Mouse (Mus musculus) stomach, embryonic 14.5 days (tissue): ENCODE data around the gene Shoc2. TPM values are rescaled to one million over a fixed set of nuclear protein-coding genes. Genes with fewer than 3 reads are reported as not detected.
"Not testable (repeated sequence)": the region's sequence is repeated elsewhere in the genome, so short reads cannot be mapped to it uniquely, and the experiment has no call there.

ENCODE experiments used
- ATAC-seq: fragments of 200-750 bp; cut with Nextera tagmentation; 2 replicates; pipeline ENCODE4 v1.8.0; 2017; ENCODE audit warnings: low read depth, moderate TSS enrichment; ENCODE audit not compliant: insufficient number of reproducible peaks, insufficient read depth, low FRiP score
- H3K27ac ChIP-seq: fragments of 300-500 bp; sonication (generic); 2 replicates; pipeline ENCODE4 v1.5.1; 2014; ENCODE audit warnings: mild to moderate bottlenecking, low read length, moderate library complexity, mixed read lengths
- H3K27me3 ChIP-seq: fragments of 300-500 bp; sonication (generic); 2 replicates; pipeline ENCODE4 v1.6.1; 2014; ENCODE audit warnings: low read length, control low read depth, mixed read lengths; ENCODE audit not compliant: control insufficient read depth, insufficient read depth
- H3K36me3 ChIP-seq: fragments of 300-500 bp; sonication (generic); 2 replicates; pipeline ENCODE4 v1.6.1; 2014; ENCODE audit warnings: mild to moderate bottlenecking, control low read depth, low read length, moderate library complexity, mixed read lengths; ENCODE audit not compliant: control insufficient read depth, insufficient read depth
- H3K4me1 ChIP-seq: fragments of 300-500 bp; sonication (generic); 2 replicates; pipeline ENCODE4 v1.6.1; 2014; ENCODE audit warnings: low read length, control low read depth, mixed read lengths; ENCODE audit not compliant: control insufficient read depth, insufficient read depth
- H3K4me2 ChIP-seq: fragments of 300-500 bp; sonication (generic); replicated peaks from 2 replicates; pipeline ENCODE4 v1.6.1; 2014; ENCODE audit warnings: low read depth, low read length, control low read depth
- H3K4me3 ChIP-seq: fragments of 300-500 bp; sonication (generic); 2 replicates; pipeline ENCODE4 v1.5.1; 2014; ENCODE audit warnings: low read depth, low read length, control low read depth
- H3K9ac ChIP-seq: fragments of 300-500 bp; sonication (generic); replicated peaks from 2 replicates; pipeline ENCODE4 v1.6.1; 2014; ENCODE audit warnings: low read depth, mild to moderate bottlenecking, control low read depth, low read length, moderate library complexity, mixed read lengths
- H3K9me3 ChIP-seq: fragments of 300-500 bp; sonication (generic); 2 replicates; pipeline ENCODE4 v1.6.1; 2016; ENCODE audit warnings: low read depth, low read length, control low read depth; ENCODE audit not compliant: control insufficient read depth
- WGBS: fragments of 180-500 bp; shearing (Covaris S2); extraction: QIAGEN DNeasy Blood & Tissue Kit; methylation state at CpG from one replicate; pipeline ENCODE4 v1.1.7; 2014; 5-methylcytosine and 5-hydroxymethylcytosine counted together
- polyA plus RNA-seq: library from polyadenylated mRNA; unstranded; fragments of >200 nt; fragmentation: Nextera tagmentation; extraction: Ambion mirVana; gene quantifications from 2 replicates; pipeline ENCODE4 v1.2.1, GENCODE M21; 2014

Gene Shoc2
- polyA plus RNA-seq, 1 experiment from 2014 or later: 61.8 TPM

DNA sequence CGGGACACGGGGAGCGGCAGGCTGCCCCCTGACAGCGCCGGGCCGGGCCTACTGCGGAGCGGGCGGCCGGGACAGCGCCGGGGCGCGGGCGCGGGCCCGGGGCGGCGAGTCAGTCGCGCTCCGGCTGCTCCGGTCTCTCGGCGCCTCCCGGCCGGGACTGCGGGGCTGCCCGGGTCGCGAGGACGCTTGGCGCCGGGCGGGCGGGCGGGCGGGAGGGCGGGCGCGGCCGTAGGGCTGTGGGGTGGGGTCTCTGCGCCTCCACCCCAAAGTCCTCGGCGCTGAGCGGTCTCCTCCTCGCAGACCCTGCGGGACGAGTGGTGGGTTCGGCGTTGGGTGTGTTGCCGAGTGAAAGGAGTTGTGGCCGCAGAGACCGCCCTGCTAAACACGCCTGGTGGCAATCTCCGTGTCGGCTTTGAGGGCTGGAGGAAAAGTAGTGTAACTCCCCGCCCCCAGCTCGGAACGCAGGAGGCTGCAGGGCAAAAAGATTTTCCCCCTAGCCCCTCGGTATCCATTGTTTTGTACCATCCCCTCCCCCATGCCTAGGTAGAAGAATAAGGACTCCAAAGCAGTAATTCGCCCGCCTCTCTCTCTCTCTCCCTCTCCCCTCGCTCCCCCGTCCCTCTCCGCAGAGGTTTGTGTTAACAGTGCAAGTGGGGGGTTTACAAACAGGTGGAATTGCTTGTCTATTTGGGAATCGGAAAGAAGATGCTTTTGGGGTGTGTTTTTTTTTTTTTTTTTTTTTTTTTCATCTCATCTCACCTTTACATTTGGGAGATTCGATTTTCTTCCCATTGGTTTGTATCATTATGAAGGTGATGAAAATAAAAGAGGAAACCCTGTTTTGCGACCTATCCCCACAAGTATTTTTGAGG, 1.3 kb downstream of the Shoc2 start:
- no peaks in the 10 kb centered on the region for H3K27me3 ChIP-seq
- peak overlapping the region; percentile 93 for H3K9ac ChIP-seq
- H3K36me3 ChIP-seq: no peaks in the 10 kb centered on the region; the same call in 1 of the 2 replicates
- peak; percentile 14 for ATAC-seq
- H3K4me3 ChIP-seq: peak overlapping the region; percentile 79
- whole genome bisulfite sequencing: 1% methylated on average over 50 of the region's 69 CpGs
- peak overlapping the region; percentile 98 for H3K27ac ChIP-seq
- H3K4me1 ChIP-seq: peaks cover 12% of the 10 kb centered on the region; the same call in 1 of the 2 replicates
- H3K4me2 ChIP-seq: peak overlapping the region; percentile 58
- no peaks in the 10 kb centered on the region for H3K9me3 ChIP-seq

GRCm38 (mm10) chr19:53957513-53957912, 13.4 kb downstream of the Shoc2 start:
- no peaks in the 10 kb centered on the region for H3K27me3 ChIP-seq
- 91% methylated on average over 2 of the region's 2 CpGs for WGBS
- H3K36me3 ChIP-seq: no peaks in the 10 kb centered on the region
- no peak overlapping the region for H3K4me3 ChIP-seq
- ATAC-seq: no peak
- H3K9me3 ChIP-seq: no peaks in the 10 kb centered on the region
- H3K27ac ChIP-seq: no peak overlapping the region
- H3K9ac ChIP-seq: no peak overlapping the region
- H3K4me2 ChIP-seq: no peak overlapping the region
- H3K4me1 ChIP-seq: 0 out of 2 replicates have a peak, but pooled peaks cover 2% of the 10 kb centered on the region

GRCm38 (mm10) chr19:53962511-53962910, 18.4 kb downstream of the Shoc2 start:
- Histone ChIP-seq H3K36me3 (no peaks in the 10 kb centered on the region), H3K4me2 (no peak overlapping the region), H3K27me3 (no peaks in the 10 kb centered on the region), H3K4me1 (no peaks in the 10 kb centered on the region), H3K9ac (no peak overlapping the region), H3K27ac (no peak overlapping the region), H3K4me3 (no peak overlapping the region), H3K9me3 (no peaks in the 10 kb centered on the region)
- no peak for ATAC-seq
- 86% methylated on average over 4 of the region's 4 CpGs for WGBS

- not testable (repeated sequence) for ATAC-seq, H3K36me3 ChIP-seq, H3K27me3 ChIP-seq, H3K9ac ChIP-seq, H3K4me3 ChIP-seq, H3K27ac ChIP-seq, H3K4me1 ChIP-seq, H3K4me2 ChIP-seq, H3K9me3 ChIP-seq
- WGBS: 91% methylated on average over 3 of the region's 3 CpGs
Measured at GRCm38 (mm10) chr19:53964347-53964746, 20.2 kb downstream of the Shoc2 start.

- no peak overlapping the region for H3K9ac ChIP-seq
- H3K27ac ChIP-seq: no peak overlapping the region
- no peaks in the 10 kb centered on the region for H3K4me1 ChIP-seq
- ATAC-seq: no peak
- no peak overlapping the region for H3K4me3 ChIP-seq
- H3K36me3 ChIP-seq: no peaks in the 10 kb centered on the region
- 84% methylated on average over 10 of the region's 10 CpGs for WGBS
- H3K4me2 ChIP-seq: no peak overlapping the region
- H3K27me3 ChIP-seq: no peaks in the 10 kb centered on the region
- H3K9me3 ChIP-seq: no peaks in the 10 kb centered on the region
Measured at GRCm38 (mm10) chr19:53964910-53965633, 21.0 kb downstream of the Shoc2 start.

- H3K4me3 ChIP-seq: no peak overlapping the region
- no peaks in the 10 kb centered on the region for H3K4me1 ChIP-seq
- no peaks in the 10 kb centered on the region for H3K27me3 ChIP-seq
- H3K4me2 ChIP-seq: no peak overlapping the region
- no peaks in the 10 kb centered on the region for H3K36me3 ChIP-seq
- ATAC-seq: no peak
- H3K9ac ChIP-seq: no peak overlapping the region
- WGBS: 85% methylated on average over 3 of the region's 3 CpGs
- H3K9me3 ChIP-seq: no peaks in the 10 kb centered on the region
- no peak overlapping the region for H3K27ac ChIP-seq
Measured at GRCm38 (mm10) chr19:53969226-53969625, 25.1 kb downstream of the Shoc2 start.

- Histone ChIP-seq H3K4me1 (no peaks in the 10 kb centered on the region), H3K4me2 (no peak overlapping the region), H3K27me3 (no peaks in the 10 kb centered on the region), H3K9ac (no peak overlapping the region), H3K36me3 (no peaks in the 10 kb centered on the region), H3K27ac (no peak overlapping the region), H3K9me3 (peaks cover 3% of the 10 kb centered on the region; the same call in 1 of the 2 replicates), H3K4me3 (no peak overlapping the region)
- ATAC-seq: no peak
- WGBS: 83% methylated on average over 7 of the region's 7 CpGs
Measured at GRCm38 (mm10) chr19:53971938-53972337, 27.8 kb downstream of the Shoc2 start.

DNA sequence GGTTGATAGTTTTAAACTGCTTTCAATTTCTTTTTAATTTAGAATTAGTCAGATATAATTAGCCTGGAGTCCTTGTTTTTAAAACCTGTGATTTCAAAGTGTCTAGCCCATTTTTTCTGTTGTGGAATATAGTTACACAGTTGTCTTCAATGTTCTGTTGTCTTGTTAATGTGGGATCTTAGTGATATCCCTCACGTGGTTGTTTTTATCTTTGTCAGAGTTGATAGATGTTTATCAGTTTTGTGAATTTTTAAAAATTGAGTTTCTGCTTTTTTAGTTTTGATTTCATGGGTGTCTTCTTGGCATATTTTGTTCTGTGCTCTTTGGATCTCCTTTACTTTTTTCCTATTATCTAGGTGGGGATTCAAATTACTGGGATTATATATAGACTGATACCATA, 29.6 kb downstream of the Shoc2 start:
- peaks cover 3% of the 10 kb centered on the region; the same call in 1 of the 2 replicates for H3K9me3 ChIP-seq
- H3K27me3 ChIP-seq: no peaks in the 10 kb centered on the region
- no peak overlapping the region for H3K9ac ChIP-seq
- no peaks in the 10 kb centered on the region for H3K36me3 ChIP-seq
- no peak overlapping the region for H3K4me3 ChIP-seq
- no peaks in the 10 kb centered on the region for H3K4me1 ChIP-seq
- no peak overlapping the region for H3K27ac ChIP-seq
- H3K4me2 ChIP-seq: no peak overlapping the region
- ATAC-seq: no peak
- WGBS: 74% methylated on average over 1 of the region's 1 CpGs
